Mouse (Mus musculus): ENCODE measurements around the gene Smim22. TPM values are rescaled to one million over a fixed set of nuclear protein-coding genes. Genes with fewer than 3 reads are reported as not detected.

Smim22 gene
- polyA plus RNA-seq, 1 experiment from 2014 or later, result 13.5 TPM

DNA sequence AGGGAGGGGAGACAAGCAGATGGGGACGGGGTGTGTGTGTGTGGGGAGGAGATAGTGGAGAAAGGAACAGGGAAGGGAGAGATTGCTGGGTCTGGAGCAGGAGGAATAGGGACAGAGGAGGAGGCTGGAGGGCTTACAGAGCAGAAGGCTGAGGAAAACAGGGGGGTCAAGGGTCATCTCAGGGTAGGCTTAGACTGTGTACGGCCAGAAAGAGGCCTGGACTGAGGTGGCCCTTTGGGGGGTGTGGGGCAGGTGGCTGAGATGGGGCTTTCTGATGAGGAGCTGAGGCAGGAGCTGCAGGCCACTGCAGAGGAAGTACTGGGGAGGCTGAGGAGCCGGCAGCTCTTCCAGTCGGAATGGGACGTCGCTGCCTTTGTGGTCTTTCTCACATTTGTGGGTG, 404 bp downstream of the Smim22 start:
- Histone ChIP-seq H3K9ac (no peak overlapping the region), H3K9me3 (ENCODE audit: low read depth, low read length) (no peaks in the 10 kb centered on the region), H3K27me3 (ENCODE audit: insufficient read depth, low read length) (no peaks in the 10 kb centered on the region), H3K4me2 (peak overlapping the region; percentile 51), H3K4me3 (ENCODE audit: low read depth, low read length) (peak overlapping the region; percentile 16; the same call in 1 of the 2 replicates), H3K36me3 (ENCODE audit: insufficient read depth) (0 out of 2 replicates have a peak, but pooled peaks cover 6% of the 10 kb centered on the region), H3K4me1 (ENCODE audit: insufficient read depth) (no peaks in the 10 kb centered on the region), H3K27ac (ENCODE audit: low read depth) (no peak overlapping the region)
- ATAC-seq (ENCODE audit: insufficient read depth) (no peak), DNase-seq (no peak)
- no peak for TF ChIP-seq CTCF (IDR thresholded peaks at IDR 0.05; ENCODE audit: low read depth)
- 38% methylated on average over 6 of the region's 6 CpGs for WGBS

DNA sequence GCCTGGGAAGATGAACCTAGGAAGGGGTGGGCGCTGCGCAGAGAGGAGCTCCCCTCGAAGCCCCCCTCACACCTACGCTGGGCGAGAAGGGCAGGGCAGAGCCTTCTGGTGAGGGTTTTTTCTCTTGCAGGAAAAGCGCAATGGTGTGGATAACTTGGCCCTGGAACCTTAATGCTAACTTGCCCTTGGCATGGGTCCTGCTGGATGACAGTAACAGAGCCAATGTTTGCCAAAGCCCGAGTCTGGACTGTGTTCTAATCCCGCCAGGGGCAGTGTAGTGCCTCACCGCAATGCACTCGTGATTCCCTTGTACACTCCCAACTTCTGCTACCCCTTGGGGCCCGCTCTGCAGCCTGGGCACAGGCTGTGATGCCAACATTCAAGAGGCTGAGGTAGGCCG, 988 bp downstream of the Smim22 start:
- TF ChIP-seq CTCF (IDR thresholded peaks at IDR 0.05; ENCODE audit: low read depth), result no peak
- Histone ChIP-seq H3K36me3 (ENCODE audit: insufficient read depth) (0 out of 2 replicates have a peak, but pooled peaks cover 6% of the 10 kb centered on the region), H3K4me2 (peak overlapping the region; percentile 51), H3K4me3 (ENCODE audit: low read depth, low read length) (no peak overlapping the region), H3K27ac (ENCODE audit: low read depth) (no peak overlapping the region), H3K4me1 (ENCODE audit: insufficient read depth) (no peaks in the 10 kb centered on the region), H3K27me3 (ENCODE audit: insufficient read depth, low read length) (no peaks in the 10 kb centered on the region), H3K9me3 (ENCODE audit: low read depth, low read length) (no peaks in the 10 kb centered on the region), H3K9ac (no peak overlapping the region)
- DNase-seq, result no peak
- ATAC-seq (ENCODE audit: insufficient read depth), result no peak
- 73% methylated on average over 12 of the region's 12 CpGs for WGBS

DNA sequence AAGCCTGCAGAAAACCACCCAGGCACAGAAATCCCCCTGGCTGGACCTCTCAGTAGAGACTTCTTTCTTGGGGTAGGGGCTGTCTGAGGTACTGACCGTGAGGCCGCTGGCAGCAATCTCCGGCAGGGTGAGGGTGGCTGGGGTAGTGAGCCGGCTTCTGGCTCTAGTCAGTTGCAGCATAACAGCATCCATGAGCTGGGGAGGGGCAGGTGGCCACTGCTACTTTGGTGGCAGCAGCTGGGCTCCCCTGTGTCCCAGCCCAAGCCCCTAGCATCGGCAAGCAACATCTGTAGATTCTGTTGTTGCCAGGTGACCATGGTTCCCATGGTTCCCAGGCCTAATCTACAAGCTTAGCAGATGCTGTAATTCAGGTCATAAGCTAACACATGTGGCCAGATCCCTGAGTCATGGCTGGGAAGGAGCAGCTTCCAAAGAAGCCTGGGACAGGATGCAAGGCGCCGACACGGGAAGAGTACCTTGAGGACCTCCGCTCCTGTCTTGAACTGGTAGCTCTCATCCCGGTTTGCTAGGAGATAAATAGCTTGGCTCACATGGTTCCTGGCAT, 3.4 kb downstream of the Smim22 start:
- H3K36me3 ChIP-seq (ENCODE audit: insufficient read depth), result peaks cover 18% of the 10 kb centered on the region
- no peak overlapping the region for H3K27ac ChIP-seq (ENCODE audit: low read depth)
- no peak for TF ChIP-seq CTCF (IDR thresholded peaks at IDR 0.05; ENCODE audit: low read depth)
- H3K27me3 ChIP-seq (ENCODE audit: insufficient read depth, low read length), result no peaks in the 10 kb centered on the region
- H3K4me2 ChIP-seq, result no peak overlapping the region
- DNase-seq, result no peak
- no peak for ATAC-seq (ENCODE audit: insufficient read depth)
- H3K4me3 ChIP-seq (ENCODE audit: low read depth, low read length), result no peak overlapping the region
- H3K4me1 ChIP-seq (ENCODE audit: insufficient read depth), result no peaks in the 10 kb centered on the region
- no peak overlapping the region for H3K9ac ChIP-seq
- H3K9me3 ChIP-seq (ENCODE audit: low read depth, low read length), result no peaks in the 10 kb centered on the region
- WGBS, result 93% methylated on average over 10 of the region's 10 CpGs

DNA sequence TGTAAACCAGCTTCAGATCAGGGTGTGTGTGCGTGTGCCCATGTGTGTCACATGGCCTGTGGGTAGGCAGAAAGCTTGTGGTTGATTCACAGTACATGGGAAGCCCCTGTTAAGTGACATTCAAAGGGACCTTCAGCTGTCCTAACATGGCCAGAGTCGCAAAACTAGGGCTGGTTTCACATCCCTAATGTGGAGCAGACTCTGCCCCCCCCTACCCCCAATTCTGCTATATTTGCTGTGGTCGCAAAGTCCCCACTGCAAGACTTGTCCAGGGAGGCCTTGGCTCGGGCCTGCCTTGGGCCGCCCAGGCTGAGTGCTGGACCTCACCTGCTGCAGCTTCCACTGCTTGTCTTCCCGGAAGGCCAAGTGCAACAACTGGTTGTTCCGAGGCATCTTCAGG, 4.2 kb downstream of the Smim22 start:
- no peak overlapping the region for H3K4me3 ChIP-seq (ENCODE audit: low read depth, low read length)
- no peak for DNase-seq
- H3K9ac ChIP-seq, result no peak overlapping the region
- no peak for ATAC-seq (ENCODE audit: insufficient read depth)
- H3K4me2 ChIP-seq, result no peak overlapping the region
- H3K36me3 ChIP-seq (ENCODE audit: insufficient read depth), result peaks cover 26% of the 10 kb centered on the region
- no peaks in the 10 kb centered on the region for H3K27me3 ChIP-seq (ENCODE audit: insufficient read depth, low read length)
- WGBS, result 83% methylated on average over 7 of the region's 7 CpGs
- no peaks in the 10 kb centered on the region for H3K9me3 ChIP-seq (ENCODE audit: low read depth, low read length)
- no peak for TF ChIP-seq CTCF (IDR thresholded peaks at IDR 0.05; ENCODE audit: low read depth)
- H3K27ac ChIP-seq (ENCODE audit: low read depth), result no peak overlapping the region
- no peaks in the 10 kb centered on the region for H3K4me1 ChIP-seq (ENCODE audit: insufficient read depth)

DNA sequence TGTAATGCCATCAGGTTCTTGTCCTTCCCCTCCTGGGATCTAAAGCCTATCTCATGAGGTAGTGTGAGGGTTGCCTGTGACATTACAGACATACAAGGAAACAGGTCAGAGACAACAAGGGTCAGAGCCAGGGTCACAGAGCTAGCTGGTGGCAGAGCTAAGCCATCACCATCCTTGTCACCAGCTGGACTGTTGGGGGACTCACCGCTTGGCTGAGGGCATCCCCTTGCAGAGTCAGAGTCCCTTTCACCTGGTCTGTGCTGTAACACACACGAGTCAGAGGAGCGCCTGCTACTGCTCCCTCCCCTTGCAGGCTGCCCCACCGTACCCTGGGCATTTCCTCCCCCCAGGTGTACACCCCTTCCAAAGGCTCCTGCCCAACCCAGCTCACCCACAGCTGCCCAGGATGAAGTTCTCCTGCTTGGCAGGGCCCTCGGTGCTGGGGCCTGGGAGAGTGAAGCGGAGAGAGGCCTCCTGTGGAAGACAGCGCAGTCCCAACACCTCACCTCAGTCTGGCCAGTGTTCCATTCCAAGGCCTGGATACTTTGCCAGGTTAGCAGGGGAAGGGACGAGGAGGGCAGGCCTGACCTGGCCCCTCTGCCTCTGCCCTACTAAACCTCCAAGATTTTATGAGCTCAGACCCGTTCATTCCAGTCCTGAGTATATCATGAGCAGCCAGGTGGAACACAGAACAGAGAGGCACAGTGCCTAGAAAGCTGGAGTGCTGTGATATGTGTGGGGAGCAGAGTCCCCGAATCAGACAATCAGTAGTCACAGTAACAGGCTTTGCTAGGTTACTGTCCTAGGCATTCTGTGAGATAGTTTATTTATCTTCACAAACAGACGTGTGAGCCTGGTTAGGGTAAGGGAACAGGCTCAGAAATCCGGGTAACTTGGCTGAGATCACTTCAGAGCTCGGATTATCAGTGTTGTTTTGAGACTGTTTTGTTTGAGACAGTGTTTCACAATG, 5.2 kb downstream of the Smim22 start:
- Histone ChIP-seq H3K36me3 (ENCODE audit: insufficient read depth) (peaks cover 37% of the 10 kb centered on the region), H3K27ac (ENCODE audit: low read depth) (no peak overlapping the region), H3K4me3 (ENCODE audit: low read depth, low read length) (peak overlapping the region; percentile 68), H3K9me3 (ENCODE audit: low read depth, low read length) (no peaks in the 10 kb centered on the region), H3K9ac (peak overlapping the region; percentile 65), H3K27me3 (ENCODE audit: insufficient read depth, low read length) (no peaks in the 10 kb centered on the region), H3K4me2 (peak overlapping the region; percentile 73), H3K4me1 (ENCODE audit: insufficient read depth) (no peaks in the 10 kb centered on the region)
- DNase-seq (no peak), ATAC-seq (ENCODE audit: insufficient read depth) (no peak)
- TF ChIP-seq CTCF (IDR thresholded peaks at IDR 0.05; ENCODE audit: low read depth), result no peak
- 40% methylated on average over 13 of the region's 13 CpGs for WGBS

DNA sequence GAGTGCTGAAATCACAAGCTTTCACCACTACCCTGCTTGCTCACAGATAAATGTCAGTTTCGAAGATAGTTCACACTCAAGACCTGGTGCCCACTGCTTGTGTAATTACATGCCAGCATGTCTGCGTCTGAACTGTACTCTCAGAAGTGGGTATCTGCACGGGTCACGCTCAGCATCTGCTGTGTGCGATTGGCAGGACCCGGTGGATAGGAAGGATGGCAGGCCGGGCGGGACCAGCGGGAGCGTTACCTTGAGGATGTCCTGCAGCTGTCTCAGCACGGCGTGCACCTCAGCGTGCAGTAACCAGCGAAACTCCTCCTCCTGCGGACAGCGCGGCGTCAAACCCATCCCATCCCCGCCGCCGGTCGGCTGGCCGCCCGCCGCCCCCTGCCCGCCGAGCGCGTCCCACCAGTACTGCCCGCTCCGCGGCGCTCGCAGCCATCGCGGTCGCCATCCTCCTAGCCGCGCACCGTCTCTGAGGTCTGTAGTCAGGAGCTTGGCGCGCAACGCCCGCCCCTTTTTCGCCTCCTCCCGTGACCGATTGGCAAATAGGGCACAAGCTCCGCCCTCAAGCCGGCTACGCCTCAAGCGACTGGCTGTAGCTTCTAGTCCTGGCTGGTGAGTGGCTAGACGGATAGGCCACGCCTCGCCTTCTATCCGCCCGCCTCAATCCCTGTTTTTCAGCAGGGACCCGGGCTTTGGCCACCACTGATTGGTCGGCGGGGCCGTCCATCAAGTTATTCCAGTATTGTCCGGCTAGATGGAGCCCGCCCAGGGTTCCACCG, 6.2 kb downstream of the Smim22 start, which contains the start of gene Rogdi:
Gene Rogdi, minus strand, starts transcription at position 500 of the 785 bp plus-strand sequence.
- no peak for TF ChIP-seq CTCF (IDR thresholded peaks at IDR 0.05; ENCODE audit: low read depth)
- peak; percentile 99 for ATAC-seq (ENCODE audit: insufficient read depth)

More for the DNA sequence above, 6.2 kb downstream of the Smim22 start, which contains the start of gene Rogdi:
- under 1% methylated on average over 63 of the region's 63 CpGs for WGBS
- Histone ChIP-seq H3K36me3 (ENCODE audit: insufficient read depth) (peaks cover 46% of the 10 kb centered on the region), H3K27ac (ENCODE audit: low read depth) (no peak within 1 kb of the TSS), H3K9ac (peak within 1 kb of the TSS; percentile 65), H3K27me3 (ENCODE audit: insufficient read depth, low read length) (no peaks in the 10 kb centered on the region), H3K4me3 (ENCODE audit: low read depth, low read length) (peak within 1 kb of the TSS; percentile 68), H3K4me2 (peak within 1 kb of the TSS; percentile 73), H3K4me1 (ENCODE audit: insufficient read depth) (no peaks in the 10 kb centered on the region), H3K9me3 (ENCODE audit: low read depth, low read length) (no peaks in the 10 kb centered on the region)
- peak; percentile 100 for DNase-seq
